Mouse (Mus musculus): ENCODE measurements at regions not wholly inside any gene's neighbourhood (a gene's known extent, or its start where the extent isn't known, plus 50 kb on each side); places are given as distances from the start of the nearest gene placed in this dataset.

GRCm38 (mm10) chr4:9031634-9032033, 792.8 kb upstream of the Car8 start:
- DNase-seq, result no peak

DNA sequence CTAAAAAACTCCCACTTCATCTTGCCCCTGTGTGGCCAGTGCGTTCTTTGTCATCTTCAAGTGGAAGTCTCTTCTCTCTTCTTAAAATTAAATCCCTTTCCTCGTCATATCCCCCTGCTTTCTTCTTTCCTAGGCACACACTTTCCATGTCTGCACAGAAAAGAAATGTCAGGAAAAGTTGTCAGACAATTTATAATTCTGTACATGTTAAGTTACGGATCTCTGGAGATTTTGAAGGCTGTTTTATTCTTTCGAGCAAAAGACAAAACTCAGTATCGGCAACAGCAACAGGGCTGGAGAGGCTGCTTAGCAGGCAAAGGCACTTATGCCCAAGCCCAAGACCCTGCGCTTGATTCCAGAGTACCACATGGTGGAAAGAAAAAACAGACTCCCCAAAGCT, 790.1 kb upstream of the Car8 start:
- no peak for DNase-seq

DNA sequence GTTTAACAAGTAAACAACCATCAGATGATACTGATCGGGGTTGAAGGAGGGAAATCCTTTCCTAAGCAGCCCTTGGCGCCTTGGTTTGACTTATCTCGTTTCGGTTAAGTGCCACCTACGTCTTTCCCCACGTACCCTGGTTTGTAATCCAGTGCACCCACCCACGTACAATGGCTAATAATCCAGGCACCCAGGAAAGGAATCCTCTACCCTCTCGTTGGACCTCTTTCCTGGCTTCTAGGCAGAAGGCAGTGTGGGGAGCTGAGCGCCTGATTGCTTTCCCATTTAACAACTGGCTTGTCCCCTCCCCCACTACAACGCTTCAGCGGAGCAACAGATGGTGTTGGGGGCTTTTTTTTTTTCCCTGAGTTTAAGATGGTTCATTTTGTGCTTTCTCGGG, 789.6 kb upstream of the Car8 start:
- DNase-seq, result peak; percentile 25

GRCm38 (mm10) chr4:9027798-9028404, 789.1 kb upstream of the Car8 start:
- DNase-seq, result peak; percentile 86

DNA sequence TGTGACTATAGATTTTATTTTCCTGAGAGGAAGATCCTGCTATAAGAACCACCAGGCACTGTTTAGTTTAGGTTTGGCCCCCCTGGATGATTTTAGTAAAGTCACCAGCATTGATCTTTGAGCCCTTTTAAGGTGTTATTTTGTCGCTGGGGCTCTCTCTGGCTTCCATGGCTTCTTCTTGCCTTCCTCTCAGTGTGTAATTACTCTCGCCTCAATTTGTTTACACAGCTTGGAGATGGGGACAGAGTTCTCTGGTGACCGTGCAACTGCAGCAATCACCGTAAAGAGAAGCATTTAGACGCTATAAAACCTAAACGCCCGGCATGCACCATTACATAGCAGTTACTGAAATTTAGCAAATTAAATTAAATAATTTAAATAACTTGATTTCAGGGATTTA, 788.5 kb upstream of the Car8 start:
- DNase-seq, result no peak

DNA sequence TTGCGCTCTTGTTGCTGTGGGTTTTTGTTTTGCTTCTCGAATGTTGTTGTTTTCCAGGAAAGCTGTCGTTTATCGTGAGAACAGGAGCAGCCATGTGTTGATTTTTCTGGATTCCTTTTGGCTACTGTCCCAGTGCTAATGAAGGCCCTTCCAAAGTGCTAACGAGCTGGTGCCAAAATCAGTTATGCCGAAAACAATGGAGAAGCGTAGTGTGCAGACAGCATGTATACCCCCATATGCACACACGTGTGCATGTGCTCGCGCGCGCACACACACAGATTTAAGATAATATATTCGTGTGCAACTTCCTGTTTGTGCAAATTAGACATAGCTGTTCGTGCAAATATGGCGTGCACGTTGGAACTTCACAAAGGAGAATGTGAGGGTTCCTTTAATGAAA, 788.0 kb upstream of the Car8 start:
- DNase-seq, result no peak

DNA sequence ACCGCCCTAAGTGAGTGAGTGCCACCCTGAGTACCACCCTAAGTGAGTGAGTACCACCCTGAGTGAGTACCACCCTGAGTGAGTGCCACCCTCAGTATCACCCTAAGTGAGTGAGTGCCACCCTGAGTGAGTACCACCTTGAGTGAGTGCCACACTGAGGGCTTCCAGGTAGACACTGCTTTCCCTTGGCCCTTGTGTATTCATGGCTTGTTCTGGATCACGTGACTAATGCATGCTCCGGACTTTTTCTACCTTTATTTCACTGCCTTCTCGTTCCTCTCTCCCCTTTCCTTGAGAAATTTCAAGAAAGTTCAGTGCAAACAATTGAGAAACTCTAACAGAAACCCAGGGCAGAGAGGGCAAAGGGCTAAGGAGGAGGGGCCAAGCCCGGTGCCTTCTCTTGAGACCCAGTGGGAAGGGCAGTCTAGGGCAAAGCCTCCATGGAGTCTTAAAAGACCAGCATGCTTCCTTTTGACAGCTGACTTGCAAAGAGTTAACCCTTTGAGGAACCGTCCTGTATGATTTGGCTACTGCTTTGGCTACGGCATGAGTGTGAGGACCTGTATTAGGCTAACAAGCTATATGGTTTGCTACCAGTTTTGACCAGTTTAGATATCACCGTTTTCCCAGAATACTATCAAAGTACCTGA, 787.1 kb upstream of the Car8 start:
- DNase-seq, result no peak

DNA sequence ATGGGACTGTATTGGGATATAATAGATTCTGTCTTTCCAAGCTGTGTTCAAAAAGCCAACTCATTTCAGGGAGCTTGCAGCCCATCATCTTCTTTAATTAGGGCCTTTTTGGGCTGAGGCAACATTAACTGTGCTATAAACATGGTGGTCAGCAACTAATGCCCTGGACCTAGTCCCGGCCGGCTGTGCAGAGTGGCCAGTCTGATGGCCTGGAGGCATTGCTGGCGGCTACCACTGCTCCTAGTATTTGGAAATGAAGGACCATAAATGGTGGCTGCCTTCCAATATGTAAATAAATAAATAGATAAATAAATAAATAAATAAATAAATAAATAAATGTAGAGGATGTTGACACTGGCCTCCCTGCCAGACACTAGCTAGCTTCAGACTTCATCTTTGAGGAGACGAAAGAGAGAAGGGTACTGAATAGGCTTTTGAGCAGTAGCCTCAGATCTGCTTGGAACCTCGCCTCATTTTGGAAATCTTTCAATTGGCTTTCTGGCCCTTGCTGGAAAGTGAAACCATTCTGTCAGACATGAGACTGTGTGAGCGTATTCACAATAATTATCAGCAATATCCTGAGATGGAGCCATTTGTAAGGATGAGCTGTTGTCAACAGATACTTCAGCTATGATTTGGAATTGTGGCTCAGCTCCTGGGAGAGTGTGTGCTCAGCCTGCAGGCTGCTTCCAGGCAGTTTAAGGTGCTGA, 785.5 kb upstream of the Car8 start:
- no peak for DNase-seq

DNA sequence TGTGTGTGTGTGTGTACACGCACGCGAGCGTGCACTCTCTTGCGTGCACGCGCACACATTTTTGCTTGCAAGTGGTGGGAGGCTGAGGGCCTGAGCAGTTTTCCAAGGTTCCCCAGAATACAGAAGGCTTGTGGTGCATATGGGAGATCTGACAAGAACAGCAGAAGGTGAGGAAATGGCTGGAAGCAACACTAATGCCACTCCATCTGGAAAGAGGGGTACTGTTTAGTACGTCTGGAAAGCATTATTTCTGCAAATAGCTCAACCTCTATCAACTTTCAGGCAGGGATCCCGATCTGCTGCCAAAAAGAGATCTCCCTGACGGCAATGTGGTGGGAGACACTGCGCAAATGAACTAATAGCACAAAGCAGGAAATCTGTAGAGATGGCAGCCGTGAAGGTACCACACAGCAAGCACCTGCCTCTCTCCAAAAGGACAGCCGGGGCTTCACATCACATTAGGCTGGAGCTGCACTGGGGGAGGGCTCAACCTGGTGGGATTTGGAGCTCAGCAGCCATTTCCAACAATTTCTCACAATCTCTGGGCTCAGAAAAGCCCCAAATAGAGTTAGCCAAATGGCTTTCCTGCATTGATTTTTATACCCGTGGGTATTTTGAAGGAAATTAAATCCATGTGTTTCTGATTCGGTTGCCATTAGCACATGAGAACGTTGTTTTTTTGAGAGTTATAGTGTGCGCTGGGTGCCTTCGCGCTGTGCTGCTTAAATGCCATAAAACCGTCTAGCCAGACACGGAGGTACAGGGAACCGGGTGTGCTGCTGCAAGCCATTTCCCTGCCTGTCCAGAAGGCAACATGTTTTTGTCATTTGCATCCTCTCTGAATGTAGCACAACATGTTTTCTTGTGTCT, 780.6 kb upstream of the Car8 start:
- no peak for DNase-seq

DNA sequence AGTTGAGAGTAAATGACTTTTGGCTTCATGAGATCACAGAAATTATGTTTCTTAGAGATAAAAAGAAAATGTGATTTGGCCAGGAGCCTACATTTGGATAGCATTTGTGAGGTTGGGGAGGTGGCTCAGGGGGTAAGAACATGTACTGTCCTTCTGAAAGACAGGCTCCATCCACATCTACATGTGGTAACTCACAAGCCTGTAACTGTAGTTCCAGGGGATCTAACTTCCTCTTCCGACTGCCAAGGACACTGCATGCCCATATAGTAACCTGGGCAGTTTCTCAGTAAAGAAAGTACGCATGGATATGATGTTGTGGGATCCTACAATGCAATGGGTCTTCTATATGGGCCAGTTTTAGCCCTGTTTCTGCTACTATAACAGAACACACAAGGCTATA, 779.4 kb upstream of the Car8 start:
- DNase-seq, result no peak

DNA sequence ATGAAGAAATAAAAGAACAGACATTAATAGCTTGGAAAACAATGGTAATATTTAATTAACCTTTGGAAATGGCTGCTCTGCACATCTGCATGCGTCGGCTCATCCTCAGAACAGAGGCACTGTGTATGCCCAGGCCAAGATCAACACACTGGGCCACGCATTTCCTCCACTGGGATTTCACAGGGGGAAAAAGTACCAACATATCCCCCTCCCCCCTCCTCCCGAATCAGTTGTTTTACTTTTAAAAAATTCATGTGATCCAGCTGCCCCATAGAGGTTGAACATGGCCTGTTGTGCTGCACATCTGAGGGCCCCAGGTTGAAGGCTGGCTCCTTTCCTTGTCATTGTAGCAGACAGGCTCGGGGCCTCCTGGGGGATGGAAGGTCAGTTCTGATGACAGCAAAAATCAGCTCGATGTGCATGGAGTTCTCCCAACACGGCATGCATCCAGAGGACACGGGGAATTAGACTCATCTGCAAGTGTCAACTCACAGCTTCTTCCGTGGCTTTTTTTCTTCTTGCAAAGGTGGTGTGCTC, 777.7 kb upstream of the Car8 start:
- DNase-seq, result no peak

GRCm38 (mm10) chr4:9015528-9016503, 777.0 kb upstream of the Car8 start:
- peak; percentile 7 for DNase-seq

- DNase-seq, result no peak
Measured at GRCm38 (mm10) chr4:9014986-9015385, 776.1 kb upstream of the Car8 start.

DNA sequence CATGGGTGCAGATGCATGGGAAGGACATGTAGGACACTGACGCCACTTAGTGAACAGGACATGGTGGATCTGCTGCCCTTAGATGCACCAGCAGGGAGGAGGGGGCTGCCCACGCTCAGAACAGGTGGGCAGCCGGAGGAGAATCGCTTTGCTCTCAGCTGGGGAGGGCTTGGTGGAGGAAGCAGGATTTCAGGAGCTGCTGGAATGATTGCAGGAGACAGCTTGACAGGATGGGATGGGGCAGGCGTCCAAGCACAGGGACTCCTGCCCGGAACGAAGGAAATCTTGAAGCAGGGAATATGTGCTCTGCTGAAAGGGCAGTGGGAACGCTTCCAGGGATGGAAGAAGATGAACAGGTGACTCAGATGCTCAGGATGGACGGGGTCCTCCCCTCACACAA, 773.9 kb upstream of the Car8 start:
- no peak for DNase-seq

DNA sequence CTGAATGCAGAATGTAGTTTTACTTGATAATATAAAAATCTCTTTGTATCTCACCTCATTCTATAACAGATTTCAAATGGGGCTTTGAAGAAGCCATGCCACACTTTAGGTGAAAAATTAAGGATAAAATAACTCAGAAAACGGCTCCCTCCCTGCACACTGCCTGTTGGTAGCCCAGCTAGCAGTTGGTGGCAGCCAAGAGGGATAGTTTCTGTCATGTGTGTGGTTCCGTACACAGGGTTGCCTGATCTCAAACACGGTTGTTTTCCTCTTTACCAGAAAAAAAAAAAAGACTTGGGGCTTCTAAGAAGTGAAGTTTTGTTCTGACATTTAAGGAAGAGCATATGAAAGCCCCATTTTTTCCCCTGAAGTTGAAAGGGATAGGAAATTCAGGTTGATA, 773.1 kb upstream of the Car8 start:
- no peak for DNase-seq

- no peak for DNase-seq
Measured at GRCm38 (mm10) chr4:9011129-9011518, 772.3 kb upstream of the Car8 start.

- no peak for DNase-seq
Measured at GRCm38 (mm10) chr4:9010381-9011128, 771.7 kb upstream of the Car8 start.

DNA sequence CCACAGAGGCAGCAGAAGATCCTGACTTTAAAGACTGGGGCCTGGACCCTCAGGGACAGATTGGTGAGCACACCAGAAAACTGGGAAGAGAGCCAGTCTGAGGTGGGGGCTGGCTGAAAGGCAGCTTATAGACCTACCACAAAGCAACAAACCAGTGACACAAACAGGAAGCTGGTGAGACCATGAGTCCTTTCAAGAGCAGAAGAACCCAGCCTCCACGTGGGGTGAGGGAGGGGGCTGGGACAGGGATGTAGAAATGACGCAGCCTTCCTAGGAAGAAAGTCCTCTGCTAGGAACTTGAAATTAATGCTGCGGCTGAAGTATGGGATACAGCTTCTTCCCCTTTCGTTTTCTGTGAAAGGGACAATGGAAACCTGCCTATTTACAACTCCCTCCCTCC, 770.8 kb upstream of the Car8 start:
- DNase-seq, result peak; percentile 38

DNA sequence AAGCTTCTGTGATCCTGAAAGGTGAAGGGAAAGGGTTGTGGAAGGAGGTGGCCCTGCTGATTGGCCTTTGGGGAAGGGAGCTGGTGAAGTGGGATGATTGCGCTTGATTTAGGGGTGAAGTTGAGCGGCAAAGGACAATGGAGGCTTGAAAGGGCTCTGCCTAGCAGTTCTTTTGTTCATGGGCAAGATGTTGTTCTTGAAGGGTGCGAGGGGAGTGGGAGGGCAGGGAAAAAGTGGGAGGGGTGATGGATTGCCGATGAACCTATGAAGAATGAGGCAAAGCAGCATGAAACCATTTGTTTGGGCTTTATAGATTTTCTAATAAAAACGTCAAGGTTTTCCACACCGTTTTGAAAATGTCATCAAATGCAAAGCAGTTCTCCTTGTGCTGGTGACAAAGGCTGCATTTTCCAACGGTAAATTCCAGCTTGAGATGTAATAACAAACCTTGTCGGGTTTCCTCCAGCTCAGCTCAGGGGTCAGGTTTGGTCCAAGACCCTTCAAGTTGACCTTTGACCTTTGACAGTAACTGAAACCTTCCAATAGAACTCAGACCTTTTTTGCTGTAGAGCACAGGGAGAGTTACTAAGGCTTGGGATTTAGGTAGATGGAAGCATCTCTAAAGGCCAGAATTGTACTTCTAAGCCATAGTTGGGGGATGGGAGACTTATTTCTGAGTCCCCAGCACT, 767.2 kb upstream of the Car8 start:
- no peak for DNase-seq

DNA sequence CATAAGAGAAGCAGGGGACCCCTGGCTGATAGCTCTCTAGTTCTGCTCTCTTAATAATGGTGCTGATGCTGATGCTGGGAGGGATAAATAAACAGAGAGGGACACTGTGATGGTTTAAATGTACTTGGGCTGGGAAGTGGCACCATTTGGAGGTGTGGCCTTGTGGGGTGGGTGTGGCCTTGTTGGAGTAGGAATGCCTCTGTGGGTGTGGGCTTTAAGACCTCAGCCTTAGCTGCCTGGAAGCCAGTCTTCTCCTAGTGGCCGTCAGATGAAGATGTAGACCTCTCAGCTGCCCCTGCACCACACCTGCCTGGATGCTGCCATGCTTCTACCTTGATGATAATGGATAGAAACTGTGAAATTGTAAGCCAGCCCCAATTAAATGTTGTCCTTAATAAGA, 765.0 kb upstream of the Car8 start:
- no peak for DNase-seq

GRCm38 (mm10) chr4:9002380-9002779, 763.5 kb upstream of the Car8 start:
- no peak for DNase-seq
